In the genomic region with DNA sequence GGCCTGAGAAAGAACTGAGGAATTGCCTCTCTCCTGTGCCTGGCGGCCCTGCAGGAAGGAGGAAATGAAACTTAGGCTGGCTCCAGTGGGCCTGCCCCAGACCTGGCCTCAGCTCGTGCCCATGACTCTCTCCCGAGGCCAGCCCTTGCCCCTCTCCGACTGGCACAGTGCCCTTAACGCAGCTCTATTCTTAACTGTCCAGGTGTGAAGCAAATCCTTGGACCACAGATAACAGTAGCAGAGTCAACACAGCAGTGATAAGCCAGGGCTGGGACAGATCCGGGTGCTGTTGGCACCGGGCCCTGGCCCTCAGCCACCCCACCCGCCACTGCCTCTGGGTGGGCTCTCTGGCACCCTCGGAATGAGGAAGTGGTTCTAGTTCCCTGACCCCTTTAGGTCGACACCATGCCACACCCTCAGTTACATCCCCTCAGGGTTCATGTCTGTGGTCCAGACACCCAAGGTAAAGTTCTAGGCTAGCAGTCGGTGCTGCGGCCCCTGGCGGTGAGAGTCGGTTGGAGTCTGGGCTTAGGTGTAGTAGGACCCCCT, we compare ENCODE assay signal across 8 mouse cellular contexts. TPM values are rescaled to one million over a fixed set of nuclear protein-coding genes. Genes with fewer than 3 reads are reported as not detected.
DNase-seq lines count a peak whose midpoint lies in the region; ATAC-seq and TF ChIP-seq lines count a peak whose summit lies in the region.

No protein-coding gene starts in this region.

- no peak overlapping the region for H3K4me3 ChIP-seq in kidney, adult 2 months (ENCODE audit: insufficient read depth, low read depth, low read length)
- no peak overlapping the region for H3K4me3 ChIP-seq in intestine, embryonic 15.5 days (replicated peaks)

- no peaks in the 10 kb centered on the region for H3K9me3 ChIP-seq in intestine, embryonic 15.5 days

- WGBS in kidney, adult 2 months, result 49% methylated on average over 14 of the region's 14 CpGs
- WGBS in intestine, embryonic 15.5 days, result 63% methylated on average over 14 of the region's 14 CpGs

- peak; percentile 31 for DNase-seq in kidney, adult 2 months
- no peak for DNase-seq in kidney, postnatal 25 days
- peak; percentile 63 for DNase-seq in ZHBTc4 (ENCODE audit: low read depth, low spot score)
- DNase-seq in monocyte, adult 2 months (ENCODE audit: low read depth in 1 of 2, low spot score in 2 of 2), result peak; percentile 52 to 61
- no peak for DNase-seq in right cerebral cortex, postnatal 4 days
- DNase-seq in thymus, adult 18-20 months, result no peak
- no peak for DNase-seq in right cerebral cortex, postnatal 36 days (ENCODE audit: low spot score in 2 of 2)

- H3K36me3 ChIP-seq in kidney, adult 2 months (ENCODE audit: control insufficient read depth, insufficient read depth, low read length), result no peaks in the 10 kb centered on the region
- H3K36me3 ChIP-seq in intestine, embryonic 15.5 days, result no peaks in the 10 kb centered on the region

- TF ChIP-seq CTCF in kidney, adult 2 months (conservative IDR thresholded peaks at IDR 0.05; ENCODE audit: insufficient read depth, insufficient read length, low read depth, low read length), result no peak

- 0 out of 2 replicates have a peak overlapping the region, but pooled peaks have one; percentile 40 for H3K27ac ChIP-seq in kidney, adult 2 months (ENCODE audit: insufficient read depth, low read depth, low read length)
- H3K27ac ChIP-seq in intestine, embryonic 15.5 days, result no peak overlapping the region

- H3K9ac ChIP-seq in intestine, embryonic 15.5 days, result no peak overlapping the region

- H3K4me2 ChIP-seq in intestine, embryonic 15.5 days (replicated peaks), result no peak overlapping the region

- H3K27me3 ChIP-seq in kidney, adult 2 months (replicated peaks; ENCODE audit: control insufficient read depth, insufficient read depth, low read length), result no peaks in the 10 kb centered on the region
- H3K27me3 ChIP-seq in intestine, embryonic 15.5 days (replicated peaks), result no peaks in the 10 kb centered on the region

- H3K4me1 ChIP-seq in kidney, adult 2 months (ENCODE audit: control insufficient read depth, insufficient read depth, low read length), result no peaks in the 10 kb centered on the region
- H3K4me1 ChIP-seq in intestine, embryonic 15.5 days (replicated peaks), result peaks cover 22% of the 10 kb centered on the region; the same call in 1 of the 2 replicates

- ATAC-seq in intestine, embryonic 15.5 days, result peak; percentile 62

- no peak for TF ChIP-seq POLR2A in kidney, adult 2 months (IDR thresholded peaks at IDR 0.05; ENCODE audit: low read depth, low read length)

RNA-seq across cellular contexts. Expression of gene Muc1, which starts 4.8 kb away (rescaled TPM):
- polyA plus RNA-seq in kidney, adult 2 months (2012; rRNA removed), result 45.9 and 53.8 TPM in 2 replicates
- 10.1 and 19.7 TPM in 2 replicates for polyA plus RNA-seq in intestine, embryonic 15.5 days (2015; fragmentation: Nextera tagmentation; extraction: Ambion mirVana)

RNA-seq across cellular contexts. Expression of gene Mtx1, which starts 6.7 kb away (rescaled TPM):
- polyA plus RNA-seq in kidney, adult 2 months (2012; rRNA removed), result 257 and 283 TPM in 2 replicates
- 214 and 222 TPM in 2 replicates for polyA plus RNA-seq in intestine, embryonic 15.5 days (2015; fragmentation: Nextera tagmentation; extraction: Ambion mirVana)

RNA-seq across cellular contexts. Expression of gene Krtcap2, which starts 12.1 kb away (rescaled TPM):
- polyA plus RNA-seq in kidney, adult 2 months (2012; rRNA removed), result 142 and 173 TPM in 2 replicates
- polyA plus RNA-seq in intestine, embryonic 15.5 days (2015; fragmentation: Nextera tagmentation; extraction: Ambion mirVana), result 348 and 351 TPM in 2 replicates

RNA-seq across cellular contexts. Expression of gene Trim46, which starts 12.5 kb away (rescaled TPM):
- 9.1 and 10.5 TPM in 2 replicates for polyA plus RNA-seq in kidney, adult 2 months (2012; rRNA removed)
- polyA plus RNA-seq in intestine, embryonic 15.5 days (2015; fragmentation: Nextera tagmentation; extraction: Ambion mirVana), result 2.9 and 4.1 TPM in 2 replicates

RNA-seq across cellular contexts. Expression of gene Thbs3, which starts 18.7 kb away (rescaled TPM):
- polyA plus RNA-seq in kidney, adult 2 months (2012; rRNA removed), result 5.0 and 7.9 TPM in 2 replicates
- polyA plus RNA-seq in intestine, embryonic 15.5 days (2015; fragmentation: Nextera tagmentation; extraction: Ambion mirVana), result 20.4 and 23.0 TPM in 2 replicates

Comparison
In these comparisons a context has a peak if more than half of its experiments do, and no peak if none do; other contexts are left out.
1. DNase-seq: peak in kidney, adult 2 months (single experiment), ZHBTc4 (single experiment) and monocyte, adult 2 months (2 of 2); none in kidney, postnatal 25 days (0 of 2), right cerebral cortex, postnatal 4 days (single experiment), thymus, adult 18-20 months (0 of 2) and right cerebral cortex, postnatal 36 days (0 of 2).